Mouse (Mus musculus): ENCODE measurements around the gene Sstr4.

GRCm38 (mm10) chr2:148428523-148428922 lies 33.4 kb downstream of the Sstr4 start:
- TF ChIP-seq ZC3H11A (IDR thresholded peaks at IDR 0.05; ENCODE audit: low read depth, low read length) (no peak), CTCF (IDR thresholded peaks at IDR 0.05 in 2 of 3, conservative IDR thresholded peaks at IDR 0.05 in 1 of 3; ENCODE audit: control insufficient read depth in 1 of 3, insufficient read depth in 1 of 3, low read depth in 2 of 3, low read length in 3 of 3, poor library complexity in 1 of 3, severe bottlenecking in 1 of 3) (no peak), NELFE (IDR thresholded peaks at IDR 0.05; ENCODE audit: low read depth, low read length) (no peak), ELF1 (IDR thresholded peaks at IDR 0.05; ENCODE audit: low read depth, low read length) (no peak), GATA1 (IDR thresholded peaks at IDR 0.05; ENCODE audit: low read depth, low read length) (no peak), USF2 (IDR thresholded peaks at IDR 0.05; ENCODE audit: borderline replicate concordance in 1 of 2, insufficient read depth in 1 of 2, low read depth in 1 of 2, low read length in 2 of 2) (no peak), MAX (IDR thresholded peaks at IDR 0.05; ENCODE audit: low read length) (no peak), POLR2A (IDR thresholded peaks at IDR 0.05; ENCODE audit: control insufficient read depth in 1 of 2, insufficient read depth in 1 of 2, low read depth in 1 of 2, low read length in 2 of 2, poor library complexity in 1 of 2) (no peak), CHD2 (IDR thresholded peaks at IDR 0.05; ENCODE audit: low read length) (no peak), JUND (IDR thresholded peaks at IDR 0.05; ENCODE audit: low read depth, low read length) (no peak), SIN3A (IDR thresholded peaks at IDR 0.05; ENCODE audit: low read length) (no peak), NRF1 (IDR thresholded peaks at IDR 0.05; ENCODE audit: insufficient read depth, low read depth, low read length, poor library complexity, severe bottlenecking) (no peak), KAT2A (conservative IDR thresholded peaks at IDR 0.05; ENCODE audit: low read depth, low read length) (no peak)

All from MEL (cell line).